Mouse (Mus musculus): ENCODE results near the gene Med15.

Med15 gene

GRCm38 (mm10) chr16:17649925-17650605 lies 82.6 kb downstream of the Med15 start:
- DNase-seq (ENCODE audit: low spot score in 2 of 2) = peak; percentile 17 to 43

- no peak for DNase-seq (ENCODE audit: low spot score in 2 of 2)
Observed at GRCm38 (mm10) chr16:17647566-17648340, 84.9 kb downstream of the Med15 start.

DNA sequence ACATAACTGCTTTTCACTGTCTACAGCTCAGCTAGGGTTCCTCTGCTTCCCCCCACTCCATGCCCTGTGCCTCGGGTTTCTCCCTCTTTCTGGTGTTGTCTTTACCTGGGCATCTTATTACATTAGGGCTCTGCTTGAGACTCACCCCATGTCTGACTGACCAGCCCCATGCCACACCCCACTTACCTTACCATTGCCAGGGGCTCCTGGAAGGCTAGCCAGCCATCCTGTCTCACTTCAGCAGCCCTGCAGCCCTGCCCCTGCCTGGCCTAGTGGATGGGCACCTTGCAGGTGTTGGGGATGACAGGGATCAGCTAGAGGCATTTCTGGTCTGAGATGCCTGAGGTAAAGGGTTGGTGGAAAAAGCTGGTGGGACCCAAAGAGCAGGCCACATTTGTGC lies 85.5 kb downstream of the Med15 start:
- DNase-seq (ENCODE audit: low spot score in 2 of 2) = no peak

DNA sequence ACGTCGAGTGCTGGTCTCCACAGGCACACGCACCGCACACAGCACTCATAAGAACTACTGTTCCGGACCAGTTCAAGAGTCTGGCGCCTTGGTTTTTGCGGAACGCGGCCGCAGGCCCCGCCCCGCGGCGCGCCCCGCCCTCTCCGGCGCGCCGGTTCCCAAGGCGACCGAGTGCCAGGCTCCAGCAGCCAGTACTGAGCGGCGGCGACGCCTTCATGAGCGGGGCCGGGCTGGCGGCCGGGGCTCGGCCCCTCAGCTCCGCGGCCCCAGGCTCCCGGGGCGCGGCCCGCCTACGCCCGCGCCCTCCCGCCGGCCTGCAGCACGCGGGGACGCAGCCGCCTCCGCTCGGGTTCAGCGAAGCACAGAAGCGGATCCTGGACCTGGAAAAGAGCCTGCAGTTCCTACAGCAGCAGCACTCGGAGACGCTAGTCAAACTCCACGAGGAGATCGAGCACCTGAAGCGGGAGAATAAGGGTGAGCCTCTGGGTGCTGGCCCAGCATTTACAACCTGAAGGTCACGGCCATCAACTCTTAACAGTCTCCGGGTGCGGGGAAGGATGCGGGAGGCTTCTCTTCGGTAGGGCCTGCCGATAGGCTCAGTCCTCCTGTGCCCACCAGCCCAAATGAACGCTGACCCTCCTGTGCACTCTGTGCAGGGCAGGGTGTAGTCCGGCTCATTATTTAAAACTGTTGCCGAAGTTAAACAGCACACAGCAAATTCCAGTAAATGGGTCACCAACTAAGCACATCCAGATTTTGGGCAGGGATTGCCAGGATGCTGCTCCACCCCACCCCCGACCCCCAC lies 86.2 kb downstream of the Med15 start, which contains the start of gene Ccdc74a:
TSS of gene Ccdc74a (plus strand) at position 161 of the 805 bp plus-strand sequence.
- peak; percentile 72 to 80 for DNase-seq (ENCODE audit: low spot score in 2 of 2)

GRCm38 (mm10) chr16:17643437-17643990 lies 89.2 kb downstream of the Med15 start:
- DNase-seq (ENCODE audit: low spot score in 2 of 2) = no peak

- DNase-seq (ENCODE audit: low spot score in 2 of 2) = no peak
Observed at GRCm38 (mm10) chr16:17642311-17642710, 90.4 kb downstream of the Med15 start.

DNA sequence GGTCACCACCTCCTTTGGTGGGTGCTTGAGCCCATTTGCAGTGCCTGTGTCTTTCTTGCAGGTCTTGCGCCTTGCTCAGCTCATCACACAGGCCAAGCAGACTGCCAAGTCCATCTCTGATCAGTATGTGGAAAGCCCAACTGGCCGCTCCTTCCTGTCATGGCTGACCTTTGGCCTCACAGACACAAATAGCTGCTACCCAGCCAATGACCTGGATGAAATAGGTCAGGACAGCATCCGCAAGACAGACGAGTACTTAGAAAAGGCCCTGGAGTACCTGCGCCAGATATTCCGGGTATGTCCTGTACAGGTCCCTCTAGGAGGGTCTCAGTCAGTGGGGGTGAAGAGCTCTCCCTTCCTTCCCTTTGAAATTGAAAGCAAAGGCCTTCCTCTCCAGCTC lies 91.4 kb downstream of the Med15 start:
- DNase-seq (ENCODE audit: low spot score in 2 of 2) = no peak

DNA sequence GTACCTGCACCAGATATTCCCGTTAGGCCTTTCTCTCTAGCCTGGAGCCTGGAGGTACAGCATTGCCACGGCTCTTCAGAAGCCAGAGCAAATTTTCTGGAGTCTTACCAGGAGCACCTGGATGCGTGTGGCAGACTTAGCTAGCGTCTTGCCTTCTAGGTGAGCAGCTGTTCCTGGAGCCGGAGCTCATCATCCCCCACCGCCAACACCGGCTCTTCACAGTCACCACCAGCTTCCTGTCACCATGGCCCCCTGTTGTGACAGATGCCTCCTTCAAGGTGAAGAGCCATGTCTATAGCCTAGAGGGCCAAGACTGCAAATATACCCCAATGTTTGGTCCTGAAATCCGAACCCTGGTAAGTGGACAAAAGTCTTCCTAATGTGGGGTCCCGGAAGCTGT lies 92.0 kb downstream of the Med15 start:
- DNase-seq (ENCODE audit: low spot score in 2 of 2) = no peak

- no peak for DNase-seq (ENCODE audit: low spot score in 2 of 2)
Observed at GRCm38 (mm10) chr16:17639951-17640350, 92.7 kb downstream of the Med15 start.

GRCm38 (mm10) chr16:17639081-17639480 lies 93.6 kb downstream of the Med15 start:
- DNase-seq (ENCODE audit: low spot score in 2 of 2) = no peak

DNA sequence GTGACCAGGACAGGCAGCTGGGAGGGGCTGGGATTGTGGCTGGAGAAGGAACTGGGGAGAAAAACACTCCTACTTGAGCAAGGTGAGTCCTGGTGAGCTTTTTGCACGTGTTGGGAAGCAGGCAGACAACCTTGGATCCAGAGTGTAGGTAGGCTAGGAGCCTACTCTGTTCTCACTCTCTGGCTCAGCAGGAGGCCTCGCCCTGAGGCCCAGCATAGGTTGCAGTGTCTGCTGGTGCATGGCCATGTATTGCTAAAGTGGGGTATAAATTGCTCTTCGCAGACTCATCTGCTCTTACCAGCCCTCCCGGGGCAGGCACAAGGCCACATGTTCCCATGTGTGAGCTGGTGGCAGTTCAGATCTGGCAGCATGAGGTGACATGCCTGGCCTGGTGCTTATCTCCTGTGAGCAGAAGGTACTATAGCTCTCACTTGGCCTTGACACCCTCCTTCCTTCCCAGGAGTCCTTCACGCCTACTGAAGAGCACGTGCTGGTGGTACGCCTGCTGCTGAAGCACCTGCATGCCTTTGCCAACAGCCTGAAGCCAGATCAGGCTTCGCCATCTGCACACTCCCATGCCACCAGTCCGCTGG lies 94.6 kb downstream of the Med15 start:
- no peak for DNase-seq (ENCODE audit: low spot score in 2 of 2)

DNA sequence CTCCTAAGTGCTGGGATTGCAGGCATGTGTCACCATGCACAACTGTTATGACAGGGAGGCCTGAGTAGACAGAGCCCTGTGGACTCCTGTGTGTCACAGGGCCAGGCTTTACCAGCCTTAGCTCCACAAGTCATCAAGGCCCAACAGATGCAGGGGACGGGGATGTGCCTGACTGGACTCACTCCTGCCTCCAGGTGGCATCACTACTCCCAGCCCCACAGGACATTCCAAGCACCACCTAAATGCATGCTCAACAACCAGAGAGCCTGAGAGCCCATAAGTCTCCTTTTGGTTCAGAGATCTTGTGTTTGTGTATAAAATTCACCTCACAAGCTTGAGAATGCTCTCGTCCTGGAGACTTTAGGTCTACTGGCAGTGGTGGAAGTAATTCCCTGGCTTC lies 95.1 kb downstream of the Med15 start:
- no peak for DNase-seq (ENCODE audit: low spot score in 2 of 2)

DNA sequence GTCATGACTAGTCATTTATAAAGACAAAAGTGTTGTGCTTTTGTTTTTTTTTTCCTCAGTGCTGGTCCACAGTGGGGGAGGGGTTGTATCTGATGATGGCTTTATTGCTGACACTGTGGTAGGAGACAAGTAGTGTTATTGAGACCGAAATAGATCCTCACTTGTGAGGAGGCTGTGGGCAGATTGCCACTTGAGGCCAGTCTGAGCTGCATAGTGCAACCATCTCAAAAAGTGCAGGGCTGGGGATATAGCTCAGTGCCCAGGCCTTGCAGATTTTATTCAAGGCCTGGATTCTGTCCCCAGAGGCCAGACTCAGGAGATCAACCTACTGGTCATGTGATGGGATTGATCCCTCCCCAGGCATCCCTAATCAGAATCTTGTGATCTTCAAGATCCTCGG lies 95.8 kb downstream of the Med15 start:
- DNase-seq (ENCODE audit: low spot score in 2 of 2) = no peak

DNA sequence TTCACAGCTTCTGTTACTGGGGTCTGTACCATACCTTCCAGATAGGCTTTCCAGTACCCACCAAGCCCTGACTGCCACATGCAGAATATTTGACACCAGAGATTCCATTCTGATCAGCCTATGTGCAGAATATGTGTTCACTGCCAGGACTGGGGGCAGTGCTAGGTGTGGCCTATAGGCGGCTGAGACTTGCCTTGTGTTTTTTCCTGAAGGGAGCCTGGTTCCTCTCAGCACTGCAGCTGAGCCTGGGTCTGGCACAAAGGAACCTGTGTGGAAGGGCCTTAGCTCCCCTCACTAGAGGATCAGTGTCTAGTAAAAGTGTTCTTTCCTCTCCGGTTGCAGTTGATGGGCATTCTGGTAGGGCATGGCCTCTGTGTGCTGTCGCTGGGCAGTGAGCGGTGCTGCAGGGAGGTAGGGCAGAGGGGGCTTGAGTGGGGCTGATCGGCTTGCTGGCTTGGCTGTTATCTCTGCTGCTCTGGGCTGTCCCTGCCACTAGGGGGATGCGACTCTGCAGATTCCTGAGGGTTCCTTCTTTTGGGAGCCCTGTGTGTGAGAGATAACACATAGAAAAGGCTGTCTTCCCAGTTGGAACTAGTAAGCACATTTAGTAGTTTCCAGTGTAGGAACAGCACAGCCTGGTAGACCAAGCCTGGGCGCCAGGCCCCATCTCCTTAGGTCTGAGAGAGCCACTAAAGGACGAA lies 99.1 kb downstream of the Med15 start:
- DNase-seq (ENCODE audit: low spot score in 2 of 2) = no peak

- no peak for DNase-seq (ENCODE audit: low spot score in 2 of 2)
Observed at GRCm38 (mm10) chr16:17632580-17632979, 100.1 kb downstream of the Med15 start.

GRCm38 (mm10) chr16:17626269-17626555 lies 106.5 kb downstream of the Med15 start:
- no peak for DNase-seq (ENCODE audit: low spot score in 2 of 2)

DNA sequence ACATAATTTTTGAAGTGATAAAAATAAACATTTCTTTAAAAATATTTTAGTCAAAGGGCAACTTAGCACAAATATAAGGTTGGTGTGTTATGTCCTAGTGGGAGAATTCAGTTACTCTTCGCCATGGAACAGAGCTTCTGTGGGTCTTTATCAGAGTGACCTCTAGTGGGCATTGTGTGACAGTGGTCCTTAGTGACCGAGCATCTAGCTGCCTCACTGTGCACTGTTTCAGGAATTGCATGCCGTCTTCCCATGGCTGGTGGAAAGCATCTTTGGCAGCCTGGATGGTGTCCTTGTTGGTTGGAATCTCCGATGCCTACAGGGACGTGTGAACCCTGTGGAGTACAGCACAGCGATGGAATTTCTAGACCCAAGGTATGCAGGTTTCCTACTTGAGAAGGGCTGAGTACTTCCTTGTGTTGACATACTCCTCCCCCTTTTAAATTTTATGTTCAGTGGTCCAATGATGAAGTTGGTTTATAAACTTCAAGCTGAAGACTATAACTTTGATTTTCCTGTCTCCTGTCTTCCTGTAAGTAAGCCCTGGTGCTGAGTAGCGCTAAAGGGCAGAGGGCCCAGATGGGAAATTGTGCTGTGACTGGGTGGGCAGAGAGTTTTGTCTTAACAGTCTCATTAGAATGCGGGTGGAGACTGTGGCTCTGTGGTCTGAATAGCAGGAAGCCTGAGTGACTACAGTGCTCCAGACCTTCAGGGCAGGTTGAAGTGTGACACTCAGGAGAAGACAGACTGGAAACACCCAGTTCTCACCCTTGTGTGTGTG lies 107.0 kb downstream of the Med15 start:
- no peak for DNase-seq (ENCODE audit: low spot score in 2 of 2)

DNA sequence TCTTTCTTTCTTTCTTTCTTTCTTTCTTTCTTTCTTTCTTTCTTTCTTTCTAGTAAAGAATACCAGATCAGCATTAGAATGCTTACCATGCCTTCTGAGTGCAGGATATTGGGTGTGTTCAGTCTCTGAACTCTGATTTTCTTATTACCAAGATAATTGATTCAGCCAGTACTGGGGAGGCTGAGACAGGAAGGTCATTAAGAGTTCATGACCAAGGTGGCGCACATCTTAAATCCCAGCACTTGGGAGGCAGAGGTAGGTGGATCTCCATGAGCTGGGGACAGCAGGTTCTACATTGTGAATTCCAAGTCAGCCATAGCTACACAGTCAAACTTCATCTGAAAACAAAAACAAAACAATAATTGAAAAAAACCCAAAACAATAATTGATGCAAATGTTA lies 110.8 kb downstream of the Med15 start:
- no peak for DNase-seq (ENCODE audit: low spot score in 2 of 2)

DNA sequence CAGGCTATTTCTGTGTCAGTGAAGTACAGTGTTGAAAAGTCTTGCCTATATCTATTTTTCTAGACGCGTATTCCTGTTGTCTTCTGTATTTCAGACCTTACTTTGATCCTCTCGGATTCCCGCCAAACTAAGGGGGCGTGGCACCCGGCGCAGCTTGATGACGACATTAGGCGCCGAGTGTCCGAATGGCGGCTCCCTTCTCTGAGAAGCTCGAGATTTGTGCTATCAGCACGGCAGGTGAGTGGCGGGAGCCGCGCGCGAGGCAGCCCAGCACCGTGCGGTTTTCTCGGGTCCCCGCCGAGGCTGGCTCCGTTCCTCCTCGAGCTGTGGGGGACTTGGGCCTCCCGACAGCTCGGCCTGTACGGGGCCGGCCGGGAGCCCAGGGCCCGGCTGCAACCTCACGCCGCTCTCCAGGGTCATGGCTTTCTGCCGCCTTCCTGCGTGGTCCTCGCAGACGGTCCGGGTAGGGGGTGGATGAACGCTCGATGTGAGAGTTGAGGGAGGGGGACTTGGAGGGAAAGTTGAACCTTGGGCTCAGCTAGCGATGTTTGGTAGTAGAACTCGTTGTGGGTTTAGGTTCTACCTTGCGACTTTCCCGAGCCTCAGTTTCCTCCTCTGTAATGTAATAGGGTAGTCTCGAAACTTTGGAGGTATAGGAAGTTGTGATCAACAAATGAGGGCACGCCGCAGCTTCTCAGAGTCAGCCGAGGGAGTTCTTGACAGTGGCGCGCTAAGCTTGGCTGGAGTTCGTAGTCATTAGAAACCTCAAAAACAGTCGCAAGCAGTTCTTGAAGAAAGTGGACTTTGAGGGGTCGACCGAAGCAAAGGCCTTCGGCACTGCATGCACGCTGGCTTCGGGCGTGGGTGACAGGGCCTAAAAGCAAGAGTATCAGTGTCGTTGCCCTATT lies 113.2 kb downstream of the Med15 start, which contains the start of gene Smpd4:
TSS of gene Smpd4 (plus strand) at position 157 of the 908 bp plus-strand sequence.
- peak; percentile 91 to 94 for DNase-seq (ENCODE audit: low spot score in 2 of 2)
